Mouse (Mus musculus) CH12.LX (cell line): ENCODE data around the gene Zc3h4. TPM values are rescaled to one million over a fixed set of nuclear protein-coding genes. Genes with fewer than 3 reads are reported as not detected.

Experiments used
- DNase-seq: peaks from one replicate; pipeline ENCODE4 v3.0.0-alpha.2; 2013; ENCODE audit errors: extremely low read depth
- H3K27ac ChIP-seq: 2 replicates; pipeline ENCODE4 v1.5.1; 2012; ENCODE audit warnings: low read depth, mild to moderate bottlenecking, control low read depth, moderate library complexity; ENCODE audit not compliant: insufficient read depth
- H3K27me3 ChIP-seq: replicated peaks from 2 replicates; pipeline ENCODE3; 2012; ENCODE audit warnings: inconsistent platforms
- H3K36me3 ChIP-seq, 2 experiments: replicated peaks in 1 of 2; 2 replicates each; pipeline versions ENCODE3 to v1.6.1; 2012; ENCODE audit warnings: inconsistent platforms in 1 of 2, low read length in 1 of 2, mild to moderate bottlenecking in 1 of 2, mixed read lengths in 1 of 2, moderate library complexity in 1 of 2; ENCODE audit not compliant: control insufficient read depth in 1 of 2, insufficient read depth in 1 of 2
- H3K4me1 ChIP-seq, 2 experiments: 2 replicates each; pipeline ENCODE4 v1.6.1; 2012; ENCODE audit warnings: inconsistent platforms in 1 of 2, moderate library complexity in 1 of 2; ENCODE audit not compliant: insufficient read depth in 2 of 2, control insufficient read depth in 1 of 2
- H3K4me2 ChIP-seq: 2 replicates; pipeline ENCODE4 v1.6.1; 2012; ENCODE audit warnings: low read depth, mild to moderate bottlenecking, control low read depth; ENCODE audit not compliant: poor library complexity, insufficient read depth, severe bottlenecking
- H3K4me3 ChIP-seq, 3 experiments: fragments of 150-350 bp in 1 of 3; sonication (generic) in 1 of 3; replicated peaks in 1 of 3; 2 replicates each; pipeline versions ENCODE3 to v1.5.1; 2011 to 2012; ENCODE audit warnings: low read depth in 2 of 3, low read length in 2 of 3, mild to moderate bottlenecking in 2 of 3, moderate library complexity in 2 of 3, control low read depth in 1 of 3, improper control_type of control experiment in 1 of 3, inconsistent platforms in 1 of 3, mixed read lengths in 1 of 3; ENCODE audit not compliant: poor library complexity in 1 of 3
- H3K79me2 ChIP-seq: replicated peaks from 2 replicates; pipeline ENCODE4 v1.6.1; 2012; ENCODE audit warnings: mild to moderate bottlenecking, moderate library complexity; ENCODE audit not compliant: control insufficient read depth, poor library complexity, insufficient read depth, severe bottlenecking; ENCODE audit errors: extremely low read depth
- H3K9ac ChIP-seq: 2 replicates; pipeline ENCODE4 v1.6.1; 2012; ENCODE audit warnings: low read depth, mild to moderate bottlenecking, control low read depth, moderate library complexity; ENCODE audit not compliant: insufficient read depth
- H3K9me3 ChIP-seq: replicated peaks from 2 replicates; pipeline ENCODE3; 2012; ENCODE audit warnings: low read length, inconsistent platforms, mixed read lengths
- BHLHE40 ChIP-seq: IDR thresholded peaks from 2 replicates; pipeline ENCODE4 v1.6.1; 2011; ENCODE audit warnings: mild to moderate bottlenecking, low read depth, low read length, improper control_type of control experiment
- ELF1 ChIP-seq: IDR thresholded peaks from 2 replicates; pipeline ENCODE4 v1.6.1; 2014; ENCODE audit warnings: low read depth, mild to moderate bottlenecking, inconsistent platforms, low read length, improper control_type of control experiment
- GABPA ChIP-seq: IDR thresholded peaks from 2 replicates; pipeline ENCODE4 v1.6.1; 2012; ENCODE audit warnings: low read depth, low read length, improper control_type of control experiment, inconsistent platforms; ENCODE audit not compliant: insufficient replicate concordance
- IRF4 ChIP-seq: IDR thresholded peaks from 2 replicates; pipeline ENCODE4 v1.6.1; 2014; ENCODE audit warnings: low read depth, mild to moderate bottlenecking, inconsistent platforms, low read length, improper control_type of control experiment
- JUN ChIP-seq: IDR thresholded peaks from 2 replicates; pipeline ENCODE4 v1.6.1; 2011; ENCODE audit warnings: low read depth, mild to moderate bottlenecking, low read length, improper control_type of control experiment, moderate library complexity; ENCODE audit not compliant: insufficient read depth
- KAT2A ChIP-seq: IDR thresholded peaks from 2 replicates; pipeline ENCODE4 v1.6.1; 2012; ENCODE audit warnings: low read length, improper control_type of control experiment, inconsistent platforms; ENCODE audit not compliant: insufficient replicate concordance
- MAFK ChIP-seq: IDR thresholded peaks from 2 replicates; pipeline ENCODE4 v1.6.1; 2011; ENCODE audit warnings: low read length, improper control_type of control experiment; ENCODE audit not compliant: insufficient replicate concordance
- MAZ ChIP-seq: IDR thresholded peaks from 2 replicates; pipeline ENCODE4 v1.6.1; 2012; ENCODE audit warnings: low read depth, mild to moderate bottlenecking, inconsistent platforms, low read length, improper control_type of control experiment, moderate library complexity
- MXI1 ChIP-seq: IDR thresholded peaks from 2 replicates; pipeline ENCODE4 v1.6.1; 2011; ENCODE audit warnings: mild to moderate bottlenecking, low read depth, low read length, improper control_type of control experiment
- NELFE ChIP-seq: IDR thresholded peaks from 2 replicates; pipeline ENCODE4 v1.6.1; 2011; ENCODE audit warnings: low read depth, low read length, improper control_type of control experiment
- UBTF ChIP-seq: IDR thresholded peaks from 2 replicates; pipeline ENCODE4 v1.6.1; 2012; ENCODE audit warnings: low read depth, mild to moderate bottlenecking, inconsistent platforms, low read length, improper control_type of control experiment, moderate library complexity
- USF1 ChIP-seq: IDR thresholded peaks from 2 replicates; pipeline ENCODE4 v1.6.1; 2014; ENCODE audit warnings: low read depth, mild to moderate bottlenecking, inconsistent platforms, low read length, improper control_type of control experiment
- USF2 ChIP-seq: conservative IDR thresholded peaks from 2 replicates; pipeline ENCODE4 v1.6.1; 2011; ENCODE audit warnings: low read depth, low read length, improper control_type of control experiment
- ZNF384 ChIP-seq: IDR thresholded peaks from 2 replicates; pipeline ENCODE4 v1.6.1; 2012; ENCODE audit warnings: low read depth, low read length, improper control_type of control experiment, inconsistent platforms
- dilution Hi-C: fragments of 300-500 bp; cut with MboI; formaldehyde crosslinking; loops from 2 replicates; pipeline ENCODE4 v1.14.3; 2020; ENCODE audit warnings: low sequenced_read_pairs; ENCODE audit not compliant: extremely low pct_unique_long_range_greater_than_20kb, extremely low pct_ligation_motif_present
- in situ Hi-C: fragments of 300-500 bp; cut with MboI; formaldehyde crosslinking; loops from 3 replicates; pipeline ENCODE4 v1.14.3; 2019; ENCODE audit warnings: low sequenced_read_pairs, low pct_ligation_motif_present, low pct_unique_long_range_greater_than_20kb, mixed read lengths
- polyA plus RNA-seq: library from polyadenylated mRNA; unstranded; fragments of >175 nt; gene quantifications from 2 replicates; pipeline ENCODE4 v1.2.1, GENCODE M21; 2012; ENCODE audit warnings: low read depth; ENCODE audit not compliant: insufficient read length
- total RNA-seq, 2 experiments: library from RNA; depleted of rRNA; stranded (reverse); fragments of 300-350 nt in 1 of 2; fragments of >200 nt in 1 of 2; gene quantifications; 2 replicates each; pipeline ENCODE4 v1.2.3; 2012 to 2014

Gene Zc3h4
- total and polyA plus RNA-seq, 3 experiments = 10.0 to 34.0 (median 30.4) TPM

DNA sequence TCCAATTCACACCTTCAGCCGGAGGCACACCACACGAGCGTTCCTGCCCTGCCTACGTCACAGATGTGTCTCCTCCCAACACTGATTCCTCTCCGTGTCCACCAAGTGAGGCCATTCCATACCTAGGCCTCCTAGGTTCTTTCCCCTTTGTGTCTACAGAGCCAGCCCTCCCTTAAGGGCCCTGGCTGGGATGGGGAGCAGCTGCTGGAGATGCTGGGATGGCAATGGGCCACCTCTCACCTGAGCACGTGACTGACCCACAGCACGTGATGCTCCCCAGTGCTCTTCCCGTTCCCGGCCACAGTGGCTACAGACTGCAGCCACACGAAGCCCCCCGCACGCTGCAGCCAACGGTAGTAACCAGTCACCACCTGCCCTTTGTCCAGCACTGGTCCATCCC, 59.9 kb downstream of the Zc3h4 start:
- H3K4me2 ChIP-seq = no peak overlapping the region
- H3K4me1 ChIP-seq = peaks cover 5 to 6% of the 10 kb centered on the region in 2 experiments; a peak in 3 of 4 replicates
- no peaks in the 10 kb centered on the region for H3K9me3 ChIP-seq
- H3K36me3 ChIP-seq = peaks cover 8 to 36% of the 10 kb centered on the region in 2 experiments
- no peak overlapping the region for H3K4me3 ChIP-seq
- H3K27ac ChIP-seq = no peak overlapping the region
- dilution Hi-C loops (no loop called here), in situ Hi-C loops (no loop called here)
- peaks cover 3% of the 10 kb centered on the region for H3K27me3 ChIP-seq
- H3K79me2 ChIP-seq = no peaks in the 10 kb centered on the region
- H3K9ac ChIP-seq = no peak overlapping the region
- TF ChIP-seq ELF1 (no peak), BHLHE40 (peak; percentile 46; the same call in 1 of the 2 replicates)
- DNase-seq = no peak

DNA sequence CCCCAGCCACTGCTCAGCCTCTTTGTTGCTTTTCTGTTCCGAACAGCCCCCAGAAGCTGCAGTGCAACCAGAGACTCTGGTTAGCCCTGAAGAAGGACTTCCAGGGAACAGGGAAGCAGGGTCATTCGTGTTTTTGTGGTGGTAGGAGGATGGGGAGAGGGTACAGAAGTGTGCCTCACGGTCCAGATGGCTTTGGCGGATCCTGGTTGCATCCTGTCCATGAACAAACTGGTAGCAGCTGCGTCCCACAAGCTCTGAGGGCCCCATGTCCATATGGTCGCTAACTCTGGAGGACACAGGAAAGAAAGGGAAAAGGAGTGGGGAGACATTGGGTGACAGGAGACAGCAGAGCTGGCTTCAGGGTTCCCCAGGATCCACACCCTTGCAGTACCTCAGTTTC, 60.4 kb downstream of the Zc3h4 start:
- no peak for DNase-seq
- Histone ChIP-seq H3K27ac (no peak overlapping the region), H3K9me3 (no peaks in the 10 kb centered on the region), H3K36me3 (peaks cover 2 to 30% of the 10 kb centered on the region in 2 experiments)
- dilution Hi-C loops (no loop called here), in situ Hi-C loops (no loop called here)
- TF ChIP-seq MAZ (no peak), IRF4 (no peak), MAFK (no peak), MXI1 (no peak), UBTF (no peak), NELFE (no peak), USF1 (no peak), USF2 (no peak), GABPA (no peak), ZNF384 (no peak), KAT2A (no peak)
- TF ChIP-seq, all 38 proteins: peak for 0
- Histone ChIP-seq H3K9ac (no peak overlapping the region), H3K27me3 (peaks cover 3% of the 10 kb centered on the region), H3K79me2 (no peaks in the 10 kb centered on the region), H3K4me3 (no peak overlapping the region), H3K4me2 (no peak overlapping the region), H3K4me1 (peaks cover 5 to 6% of the 10 kb centered on the region in 2 experiments; a peak in 3 of 4 replicates)

DNA sequence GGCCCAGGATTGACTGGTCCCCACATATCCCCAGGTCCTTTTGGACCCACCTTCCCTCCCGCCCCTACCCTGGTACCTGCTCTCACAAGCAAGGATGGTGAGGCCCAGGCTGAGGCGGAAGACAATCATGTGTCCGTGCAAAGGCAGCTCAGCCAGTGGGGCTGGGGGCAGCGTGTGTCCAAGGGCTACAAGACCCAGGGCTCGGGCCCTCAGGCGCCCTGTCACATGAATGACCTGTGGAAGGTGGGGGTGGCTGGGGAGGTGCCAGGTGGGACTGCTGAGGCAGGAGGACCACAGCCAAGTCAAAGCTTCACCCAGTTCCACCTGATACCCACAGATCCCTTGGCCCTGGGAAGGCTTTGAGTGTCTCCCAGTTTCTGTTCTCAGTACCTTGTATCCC, 61.0 kb downstream of the Zc3h4 start:
- Histone ChIP-seq H3K36me3 (peaks cover 0 to 25% of the 10 kb centered on the region in 2 experiments), H3K27me3 (peaks cover 3% of the 10 kb centered on the region), H3K27ac (no peak overlapping the region), H3K4me2 (no peak overlapping the region), H3K9me3 (no peaks in the 10 kb centered on the region), H3K4me1 (peaks cover 5 to 6% of the 10 kb centered on the region in 2 experiments; a peak in 3 of 4 replicates), H3K79me2 (no peaks in the 10 kb centered on the region), H3K9ac (no peak overlapping the region), H3K4me3 (no peak overlapping the region)
- no peak for DNase-seq
- no peak for TF ChIP-seq BHLHE40
- no peak for TF ChIP-seq JUN
- TF ChIP-seq NELFE = no peak
- in situ Hi-C loops (no loop called here), dilution Hi-C loops (no loop called here)
